Mouse (Mus musculus) gastrocnemius, postnatal 25 days (tissue): ENCODE results near the gene Wnt16. TPM values are rescaled to one million over a fixed set of nuclear protein-coding genes. Genes with fewer than 3 reads are reported as not detected.

ENCODE experiments used
- DNase-seq: peaks from one replicate; pipeline ENCODE4 v3.0.0; 2022
- total RNA-seq, 2 experiments: library from RNA; stranded (reverse); gene quantifications; 1 replicate in 1 of 2; 2 replicates in 1 of 2; pipeline ENCODE4 v1.2.3; 2021

Wnt16 gene
- total RNA-seq, 2 experiments from 2014 or later: 1.7 to 2.4 TPM

DNA sequence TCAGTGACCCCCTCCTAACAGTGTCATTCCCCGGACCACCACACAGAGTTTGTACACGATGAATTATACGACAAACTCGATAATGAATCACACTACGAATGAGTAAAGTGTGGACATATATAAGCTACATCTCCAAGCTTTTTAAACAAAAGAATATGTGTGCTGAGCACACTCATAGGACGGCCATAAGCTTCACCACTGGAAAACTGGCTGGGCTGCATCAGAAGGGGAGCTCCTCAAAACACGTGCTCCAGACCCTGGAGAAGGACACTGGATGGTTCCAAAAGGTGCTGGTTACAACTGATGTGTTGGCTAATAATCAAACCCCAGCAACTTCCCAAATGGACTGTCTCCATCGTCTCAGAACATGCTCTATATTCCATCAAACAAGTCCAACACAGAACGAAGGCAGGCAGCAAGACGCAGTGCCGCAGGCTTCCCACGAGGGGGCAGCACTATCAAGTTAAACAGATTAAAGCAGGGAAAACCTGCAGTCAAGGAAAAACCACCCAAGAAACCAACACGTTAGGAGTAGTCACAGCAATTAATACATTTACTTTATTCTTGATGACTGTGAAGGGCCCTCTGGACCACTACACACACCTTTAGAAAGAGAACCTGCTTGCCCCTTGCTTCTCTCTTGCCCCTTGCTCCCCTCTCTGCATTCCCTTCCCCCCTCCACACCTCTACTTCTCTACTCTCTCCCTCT, 37.5 kb downstream of the Wnt16 start:
- DNase-seq: no peak

DNA sequence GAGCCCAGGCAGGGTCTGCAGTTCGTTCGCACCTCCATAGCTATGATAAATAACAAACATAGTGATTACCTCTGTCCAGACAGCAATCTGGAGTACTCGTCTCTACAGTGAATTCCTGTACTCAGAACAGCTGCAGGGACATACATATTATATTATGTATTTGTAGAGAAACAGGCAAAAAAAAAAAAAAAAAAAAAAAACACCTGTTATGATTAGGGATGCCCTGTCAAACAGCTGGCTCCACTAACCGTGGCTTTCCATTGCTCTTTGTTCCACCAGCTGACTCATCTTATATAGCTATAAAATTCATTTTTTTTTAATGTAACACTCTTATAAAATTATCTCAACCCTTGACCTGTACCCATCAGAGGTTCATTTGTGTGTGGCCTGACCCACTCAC, 38.3 kb downstream of the Wnt16 start:
- no peak for DNase-seq

GRCm38 (mm10) chr6:22327091-22327490, 39.1 kb downstream of the Wnt16 start:
- DNase-seq: no peak

DNA sequence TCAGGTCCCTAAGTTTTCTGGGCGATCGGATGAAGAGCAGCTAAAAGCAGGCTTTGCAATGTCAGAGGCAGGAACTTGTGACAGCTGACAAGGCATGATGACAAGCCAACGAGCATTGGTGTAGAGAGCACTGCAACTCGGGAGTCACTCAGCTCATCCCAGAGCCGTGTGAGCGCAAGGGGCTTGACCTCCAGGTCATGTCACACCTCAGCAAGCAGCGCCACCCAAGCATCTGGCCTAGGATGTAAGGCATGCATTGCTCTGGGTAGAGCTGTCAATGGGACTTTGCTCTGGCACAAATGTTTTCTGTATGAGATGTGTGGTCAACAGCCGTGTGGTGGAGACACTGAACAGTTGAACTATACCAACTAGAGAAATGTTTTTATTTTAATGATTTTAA, 39.9 kb downstream of the Wnt16 start:
- no peak for DNase-seq

DNA sequence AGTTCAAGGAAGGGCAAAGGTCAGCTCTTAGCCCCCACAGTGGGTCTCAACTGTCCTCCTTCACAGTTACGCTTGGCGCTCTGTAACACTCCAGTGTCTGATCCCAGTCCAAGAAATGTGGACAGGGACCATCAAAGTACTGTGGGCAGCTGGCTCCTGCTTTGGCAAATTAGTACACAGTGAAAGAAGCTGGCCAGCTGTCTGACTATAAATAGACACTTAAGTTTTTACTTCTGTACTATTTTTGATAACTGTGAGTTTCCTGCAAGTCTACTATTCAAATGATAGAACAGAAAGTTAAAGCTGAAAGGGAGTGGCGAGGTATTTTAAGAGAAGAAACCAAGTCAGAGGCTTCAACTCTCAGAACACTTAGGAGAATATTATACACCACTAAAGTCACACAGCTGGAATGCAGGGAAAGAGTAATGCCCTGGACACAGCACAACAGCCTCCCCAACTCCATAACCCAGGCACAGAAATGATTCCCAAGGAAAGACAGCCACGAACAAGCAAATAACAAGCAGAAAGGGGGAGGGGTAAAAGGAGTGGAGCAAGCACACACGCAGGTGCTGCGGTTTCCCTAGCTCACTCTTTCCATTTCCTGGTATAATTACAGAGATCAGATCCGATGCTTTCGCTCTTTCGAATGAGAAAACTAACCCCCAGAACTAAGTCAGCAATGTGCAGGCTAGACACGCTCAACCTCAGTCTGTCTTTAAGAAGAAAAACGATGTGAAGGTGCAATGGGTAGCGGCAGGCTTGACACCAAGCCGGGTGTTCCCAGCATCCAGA, 42.3 kb downstream of the Wnt16 start:
- no peak for DNase-seq

DNA sequence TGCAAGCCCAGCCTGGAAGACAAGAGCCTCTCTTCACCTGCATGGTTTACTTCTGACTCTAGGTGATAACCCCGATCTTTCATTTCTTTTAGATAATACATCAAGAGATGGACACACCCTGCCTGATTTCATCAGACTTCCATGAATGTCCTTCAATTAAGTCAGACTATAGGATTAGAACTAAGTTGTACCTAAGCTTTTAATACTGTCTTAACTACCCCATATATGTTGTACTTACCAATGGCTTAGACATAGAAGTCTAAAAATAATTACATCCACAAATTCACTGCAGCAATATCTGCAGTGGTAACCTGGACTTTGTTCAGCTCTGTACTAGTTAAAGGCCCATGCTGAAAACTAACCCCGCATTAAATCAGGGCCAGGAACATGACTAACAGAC, 44.5 kb downstream of the Wnt16 start:
- DNase-seq: no peak

GRCm38 (mm10) chr6:22339763-22340542, 51.9 kb downstream of the Wnt16 start:
- no peak for DNase-seq

DNA sequence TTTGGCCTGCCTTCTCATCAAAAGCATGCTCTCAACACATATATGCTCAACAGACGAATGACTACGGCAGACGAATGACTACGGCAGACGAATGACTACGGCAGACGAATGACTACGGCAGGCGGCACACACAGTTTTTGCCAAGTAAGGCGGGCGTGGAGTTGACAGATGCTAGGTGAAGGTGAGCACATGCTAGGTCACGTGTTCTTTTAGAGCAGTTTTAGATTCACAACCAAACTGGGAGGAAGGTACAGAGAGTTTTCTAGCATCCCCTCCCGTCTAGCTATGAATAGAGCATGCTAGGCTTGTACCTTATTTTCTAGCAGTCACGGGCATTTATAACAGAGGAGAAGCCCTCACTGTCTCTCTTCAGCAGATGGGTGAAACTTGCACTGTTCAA, 52.8 kb downstream of the Wnt16 start:
- no peak for DNase-seq

- DNase-seq: no peak
These were observed 55.3 kb downstream of the Wnt16 start for GRCm38 (mm10) chr6:22343292-22343691.

- no peak for DNase-seq
These were observed 55.7 kb downstream of the Wnt16 start for GRCm38 (mm10) chr6:22343706-22344105.

DNA sequence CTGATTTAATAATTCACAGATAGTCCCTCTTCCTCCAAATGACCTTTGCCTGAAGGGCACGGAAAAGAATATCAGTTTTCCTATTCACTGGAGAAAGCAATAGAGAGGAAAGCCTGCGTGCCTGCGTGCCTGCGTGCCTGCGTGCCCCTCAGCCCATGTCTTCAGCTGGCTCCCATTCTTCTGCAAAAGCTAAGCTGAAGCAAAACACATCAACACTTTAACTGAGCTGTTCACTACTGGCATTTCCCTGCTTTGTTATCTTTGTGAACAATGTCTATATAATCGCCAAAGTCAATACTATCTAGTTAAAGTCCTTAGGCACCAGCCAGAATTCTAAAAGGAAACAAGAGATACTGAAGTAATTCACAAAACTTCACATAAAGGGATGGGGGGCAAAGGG, 56.4 kb downstream of the Wnt16 start:
- no peak for DNase-seq

DNA sequence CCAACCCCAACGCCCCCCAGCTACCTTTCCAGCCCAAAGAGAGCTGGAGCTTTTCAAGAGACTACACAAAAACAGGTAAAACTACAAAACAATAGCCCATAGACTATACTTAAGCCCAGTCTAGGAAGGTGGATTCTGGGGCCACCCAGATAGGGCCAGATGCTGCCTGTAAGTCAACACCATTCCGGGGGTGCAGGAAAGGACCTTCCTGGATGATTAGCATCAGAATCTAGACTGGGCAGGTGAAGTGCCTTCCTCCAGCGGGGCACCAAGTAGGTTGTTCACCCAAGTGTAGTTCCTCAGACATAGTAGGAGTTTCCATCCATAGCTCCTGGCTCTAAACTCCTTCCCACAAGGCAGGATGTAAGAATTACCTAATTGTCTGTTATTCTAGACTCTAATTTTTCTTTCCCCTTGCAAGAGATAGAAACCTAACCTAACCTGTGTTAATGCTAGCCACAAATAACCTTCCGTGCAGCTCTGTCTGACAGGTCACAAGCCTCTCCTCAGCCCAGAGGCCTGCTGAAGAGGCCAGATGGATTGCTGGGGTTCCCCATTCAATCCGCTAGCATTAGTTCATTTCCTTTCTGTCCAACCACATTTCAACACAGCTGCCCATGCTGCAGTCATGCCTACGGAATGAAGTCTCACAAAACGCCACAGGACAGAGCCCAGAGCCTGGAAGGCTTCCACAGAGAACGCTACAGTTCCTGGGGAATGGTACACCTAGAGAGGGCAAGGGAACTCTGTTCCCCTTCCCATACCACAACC, 59.3 kb downstream of the Wnt16 start:
- DNase-seq: no peak

Other genes starting within 250 kb of the Wnt16 start
- 10 to 100 TPM; 12.9 to 17.4 TPM for gene Fam3c, start 68.0 kb downstream of the Wnt16 start, total RNA-seq